25 mouse cellular contexts compared by ENCODE assay signal in genomic region chr19:10167112-10167511, GRCm38 (mm10).
"Had no signal": no experiment of that assay in that cellular context is flagged by ENCODE, and none has a peak within 500 bp of the region (broad histone marks: within the 10 kb centered on the region; RNA-seq: fewer than 3 reads in every experiment).

No protein-coding gene starts in this region.

- H3K36me3 ChIP-seq: heart, embryonic 10.5 days; heart, embryonic 12.5 days; hindbrain, embryonic 10.5 days; hindbrain, embryonic 12.5 days; limb, embryonic 12.5 days; liver, embryonic 13.5 days; liver, embryonic 15.5 days had no signal

- DNase-seq: forebrain, postnatal 0 days; gastrocnemius, postnatal 14 days; gastrocnemius, postnatal 36 days; heart, adult 2 months; heart, postnatal 10 days; heart, postnatal 4 days; kidney, adult 18-20 months; kidney, adult 8-10 months; kidney, postnatal 10 days; kidney, postnatal 25 days; kidney, postnatal 4 days; left cerebral cortex, postnatal 4 days; liver, embryonic 13.5 days had no signal

- H3K9me3 ChIP-seq: heart, embryonic 10.5 days; hindbrain, embryonic 12.5 days; liver, embryonic 13.5 days; liver, embryonic 15.5 days had no signal

- H3K27ac ChIP-seq: heart, adult 2 months; heart, embryonic 10.5 days; hindbrain, embryonic 10.5 days; hindbrain, embryonic 12.5 days; hindbrain, embryonic 14.5 days; layer of hippocampus, adult 2 months; limb, embryonic 12.5 days; liver, embryonic 13.5 days; liver, embryonic 15.5 days had no signal

- H3K27me3 ChIP-seq: heart, embryonic 12.5 days; hindbrain, embryonic 12.5 days; limb, embryonic 12.5 days; liver, embryonic 13.5 days had no signal

- H3K4me1 ChIP-seq: heart, embryonic 10.5 days; heart, embryonic 12.5 days; hindbrain, embryonic 10.5 days; hindbrain, embryonic 12.5 days; limb, embryonic 12.5 days had no signal

- ATAC-seq: forebrain, postnatal 0 days; hindbrain, embryonic 16.5 days; inflammation-experienced regulatory T-cells, adult 6 months; intestine, postnatal 0 days had no signal

- H3K9ac ChIP-seq: forebrain, postnatal 0 days; heart, embryonic 12.5 days; hindbrain, embryonic 12.5 days; hindbrain, embryonic 14.5 days; limb, embryonic 12.5 days; liver, embryonic 13.5 days; liver, embryonic 15.5 days had no signal

- H3K4me3 ChIP-seq: heart, adult 2 months; heart, embryonic 10.5 days; heart, embryonic 12.5 days; hindbrain, embryonic 10.5 days; hindbrain, embryonic 12.5 days; layer of hippocampus, adult 2 months; limb, embryonic 12.5 days; liver, embryonic 13.5 days; liver, embryonic 15.5 days had no signal

- H3K4me2 ChIP-seq: heart, embryonic 12.5 days; hindbrain, embryonic 12.5 days; hindbrain, embryonic 14.5 days; limb, embryonic 12.5 days; liver, embryonic 11.5 days; liver, embryonic 13.5 days; liver, embryonic 15.5 days had no signal
